Mouse (Mus musculus): ENCODE measurements at regions not wholly inside any gene's neighbourhood (a gene's known extent, or its start where the extent isn't known, plus 50 kb on each side); places are given as distances from the start of the nearest gene placed in this dataset.

GRCm38 (mm10) chr11:45456724-45457123 is 395.1 kb upstream of the Clint1 start:
- 76% methylated on average over 3 of the region's 3 CpGs for WGBS
- no peak for TF ChIP-seq POLR2A (IDR thresholded peaks at IDR 0.05; ENCODE audit: low read depth, low read length)
- no peak for TF ChIP-seq CTCF (IDR thresholded peaks at IDR 0.05; ENCODE audit: extremely low read depth, insufficient read depth, insufficient read length, insufficient replicate concordance)
- Histone ChIP-seq H3K27me3 (ENCODE audit: control insufficient read depth, insufficient read depth, low read length) (no peaks in the 10 kb centered on the region), H3K36me3 (ENCODE audit: control insufficient read depth, insufficient read depth, low read length) (no peaks in the 10 kb centered on the region), H3K4me1 (ENCODE audit: control insufficient read depth, insufficient read depth, insufficient read length) (peaks cover 7% of the 10 kb centered on the region; the same call in 1 of the 2 replicates), H3K4me3 (ENCODE audit: extremely low read depth, insufficient read depth, insufficient read length) (no peak overlapping the region), H3K27ac (ENCODE audit: insufficient read depth, low read length) (no peak overlapping the region)
- DNase-seq (ENCODE audit: low read depth in 1 of 2, low spot score in 2 of 2): no peak

DNA sequence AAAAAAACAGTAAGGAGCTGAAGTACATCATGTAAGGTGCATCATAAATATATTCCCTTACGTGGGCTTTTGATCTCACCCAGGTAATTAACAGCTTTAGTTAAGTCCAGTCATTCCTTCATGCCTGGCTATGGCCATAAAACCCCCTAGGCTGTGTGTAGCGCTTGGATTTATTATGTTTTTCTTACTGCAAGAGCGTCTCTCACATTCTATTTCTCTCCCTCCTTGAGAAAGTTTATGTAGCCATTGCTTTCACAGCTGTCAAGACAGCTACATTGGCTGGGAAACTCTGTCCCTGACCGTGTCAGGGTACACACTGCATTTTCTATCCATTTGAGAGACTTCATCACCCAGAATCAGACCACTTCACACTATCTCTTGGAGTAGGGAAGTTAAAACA is 394.3 kb upstream of the Clint1 start:
- H3K27me3 ChIP-seq (ENCODE audit: control insufficient read depth, insufficient read depth, low read length): no peaks in the 10 kb centered on the region

DNA sequence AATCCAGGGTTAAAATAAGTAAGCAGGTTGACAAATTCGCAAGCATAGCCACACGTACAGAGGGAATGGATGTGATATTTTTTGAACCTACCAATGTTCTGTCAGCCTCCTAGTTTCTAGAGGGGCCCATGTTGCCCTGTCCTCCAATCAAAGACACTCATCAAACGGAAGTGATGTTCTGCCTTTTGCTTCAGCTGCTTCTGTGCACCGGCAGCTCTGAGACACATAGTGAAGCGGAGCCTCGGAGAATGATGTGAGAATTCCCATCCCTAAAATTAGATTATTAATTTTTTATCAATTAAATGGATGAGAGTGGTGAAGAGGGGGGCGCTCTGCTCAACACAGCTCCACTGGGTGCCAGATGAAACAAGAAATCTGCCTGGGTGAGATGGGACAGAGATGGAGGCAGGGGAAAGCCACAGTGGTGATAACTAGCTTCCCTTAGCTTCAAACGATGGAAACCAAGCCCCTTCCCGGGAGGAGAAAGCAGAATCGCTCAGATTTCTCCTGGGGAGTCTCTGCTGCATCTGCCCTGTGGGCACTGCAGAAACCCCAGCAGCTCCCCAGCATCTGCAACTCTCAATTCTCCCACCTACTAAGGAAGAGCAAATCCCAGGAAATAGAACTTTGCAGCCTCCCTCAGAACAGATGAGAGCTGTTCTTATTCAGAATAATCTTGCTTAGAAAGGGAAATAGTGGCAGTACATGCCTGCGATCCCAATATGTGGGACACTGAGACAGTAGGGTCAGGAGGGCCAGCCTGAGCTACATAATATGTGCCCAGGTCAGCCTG is 391.7 kb upstream of the Clint1 start:
- no peak overlapping the region for H3K27ac ChIP-seq (ENCODE audit: insufficient read depth, low read length)
- 82% methylated on average over 11 of the region's 11 CpGs for WGBS
- no peaks in the 10 kb centered on the region for H3K36me3 ChIP-seq (ENCODE audit: control insufficient read depth, insufficient read depth, low read length)
- TF ChIP-seq POLR2A (IDR thresholded peaks at IDR 0.05; ENCODE audit: low read depth, low read length) (no peak), CTCF (IDR thresholded peaks at IDR 0.05; ENCODE audit: extremely low read depth, insufficient read depth, insufficient read length, insufficient replicate concordance) (no peak)
- H3K4me3 ChIP-seq (ENCODE audit: extremely low read depth, insufficient read depth, insufficient read length): no peak overlapping the region
- no peaks in the 10 kb centered on the region for H3K27me3 ChIP-seq (ENCODE audit: control insufficient read depth, insufficient read depth, low read length)
- DNase-seq (ENCODE audit: low read depth in 1 of 2, low spot score in 2 of 2): no peak
- H3K4me1 ChIP-seq (ENCODE audit: control insufficient read depth, insufficient read depth, insufficient read length): no peaks in the 10 kb centered on the region

More for the DNA sequence above, 394.3 kb upstream of the Clint1 start:
- TF ChIP-seq POLR2A (IDR thresholded peaks at IDR 0.05; ENCODE audit: low read depth, low read length): no peak
- no peak for TF ChIP-seq CTCF (IDR thresholded peaks at IDR 0.05; ENCODE audit: extremely low read depth, insufficient read depth, insufficient read length, insufficient replicate concordance)
- DNase-seq (ENCODE audit: low read depth in 1 of 2, low spot score in 2 of 2): no peak
- H3K27ac ChIP-seq (ENCODE audit: insufficient read depth, low read length): no peak overlapping the region
- 73% methylated on average over 4 of the region's 4 CpGs for WGBS
- H3K36me3 ChIP-seq (ENCODE audit: control insufficient read depth, insufficient read depth, low read length): no peaks in the 10 kb centered on the region
- peaks cover 7% of the 10 kb centered on the region; the same call in 1 of the 2 replicates for H3K4me1 ChIP-seq (ENCODE audit: control insufficient read depth, insufficient read depth, insufficient read length)
- H3K4me3 ChIP-seq (ENCODE audit: extremely low read depth, insufficient read depth, insufficient read length): no peak overlapping the region

GRCm38 (mm10) chr11:45464501-45464900 is 387.4 kb upstream of the Clint1 start:
- H3K4me3 ChIP-seq (ENCODE audit: extremely low read depth, insufficient read depth, insufficient read length): no peak overlapping the region
- TF ChIP-seq CTCF (IDR thresholded peaks at IDR 0.05; ENCODE audit: extremely low read depth, insufficient read depth, insufficient read length, insufficient replicate concordance) (no peak), POLR2A (IDR thresholded peaks at IDR 0.05; ENCODE audit: low read depth, low read length) (no peak)
- 88% methylated on average over 4 of the region's 4 CpGs for WGBS
- no peaks in the 10 kb centered on the region for H3K27me3 ChIP-seq (ENCODE audit: control insufficient read depth, insufficient read depth, low read length)
- no peak overlapping the region for H3K27ac ChIP-seq (ENCODE audit: insufficient read depth, low read length)
- H3K36me3 ChIP-seq (ENCODE audit: control insufficient read depth, insufficient read depth, low read length): no peaks in the 10 kb centered on the region
- DNase-seq (ENCODE audit: low read depth in 1 of 2, low spot score in 2 of 2): no peak
- H3K4me1 ChIP-seq (ENCODE audit: control insufficient read depth, insufficient read depth, insufficient read length): no peaks in the 10 kb centered on the region

GRCm38 (mm10) chr11:45466350-45466749 is 385.5 kb upstream of the Clint1 start:
- no peak overlapping the region for H3K27ac ChIP-seq (ENCODE audit: insufficient read depth, low read length)
- no peaks in the 10 kb centered on the region for H3K27me3 ChIP-seq (ENCODE audit: control insufficient read depth, insufficient read depth, low read length)
- 76% methylated on average over 3 of the region's 3 CpGs for WGBS
- no peak overlapping the region for H3K4me3 ChIP-seq (ENCODE audit: extremely low read depth, insufficient read depth, insufficient read length)
- no peaks in the 10 kb centered on the region for H3K4me1 ChIP-seq (ENCODE audit: control insufficient read depth, insufficient read depth, insufficient read length)
- no peak for TF ChIP-seq POLR2A (IDR thresholded peaks at IDR 0.05; ENCODE audit: low read depth, low read length)
- no peak for TF ChIP-seq CTCF (IDR thresholded peaks at IDR 0.05; ENCODE audit: extremely low read depth, insufficient read depth, insufficient read length, insufficient replicate concordance)
- no peaks in the 10 kb centered on the region for H3K36me3 ChIP-seq (ENCODE audit: control insufficient read depth, insufficient read depth, low read length)
- DNase-seq (ENCODE audit: low read depth in 1 of 2, low spot score in 2 of 2): no peak

DNA sequence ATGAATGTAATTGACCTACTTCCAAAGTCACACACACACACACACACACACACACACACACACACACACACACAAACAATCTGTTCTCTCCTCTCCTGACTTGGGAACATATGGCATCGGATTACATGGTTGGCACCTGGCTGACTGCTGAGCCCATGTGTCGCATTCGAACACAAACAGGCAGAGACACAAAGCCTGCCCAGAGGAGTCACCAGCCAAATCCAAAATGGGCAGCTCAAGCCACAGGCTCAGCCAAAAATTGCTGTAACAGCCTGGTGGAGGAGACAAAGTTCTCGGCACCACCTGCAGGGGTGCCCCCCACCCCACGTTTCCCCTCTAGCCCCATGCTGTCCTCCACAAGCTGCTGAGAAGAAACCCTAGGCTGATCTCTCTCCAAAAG is 379.7 kb upstream of the Clint1 start:
- no peak overlapping the region for H3K27ac ChIP-seq (ENCODE audit: insufficient read depth, low read length)
- no peak overlapping the region for H3K4me3 ChIP-seq (ENCODE audit: extremely low read depth, insufficient read depth, insufficient read length)
- WGBS: 71% methylated on average over 5 of the region's 5 CpGs
- no peak for DNase-seq (ENCODE audit: low read depth in 1 of 2, low spot score in 2 of 2)
- H3K36me3 ChIP-seq (ENCODE audit: control insufficient read depth, insufficient read depth, low read length): no peaks in the 10 kb centered on the region
- no peaks in the 10 kb centered on the region for H3K4me1 ChIP-seq (ENCODE audit: control insufficient read depth, insufficient read depth, insufficient read length)
- no peaks in the 10 kb centered on the region for H3K27me3 ChIP-seq (ENCODE audit: control insufficient read depth, insufficient read depth, low read length)
- TF ChIP-seq POLR2A (IDR thresholded peaks at IDR 0.05; ENCODE audit: low read depth, low read length) (no peak), CTCF (IDR thresholded peaks at IDR 0.05; ENCODE audit: extremely low read depth, insufficient read depth, insufficient read length, insufficient replicate concordance) (no peak)

- H3K27me3 ChIP-seq (ENCODE audit: control insufficient read depth, insufficient read depth, low read length): no peaks in the 10 kb centered on the region
- H3K4me1 ChIP-seq (ENCODE audit: control insufficient read depth, insufficient read depth, insufficient read length): no peaks in the 10 kb centered on the region
- no peak overlapping the region for H3K27ac ChIP-seq (ENCODE audit: insufficient read depth, low read length)
- WGBS: 77% methylated on average over 4 of the region's 4 CpGs
- no peak for TF ChIP-seq CTCF (IDR thresholded peaks at IDR 0.05; ENCODE audit: extremely low read depth, insufficient read depth, insufficient read length, insufficient replicate concordance)
- TF ChIP-seq POLR2A (IDR thresholded peaks at IDR 0.05; ENCODE audit: low read depth, low read length): no peak
- no peak overlapping the region for H3K4me3 ChIP-seq (ENCODE audit: extremely low read depth, insufficient read depth, insufficient read length)
- DNase-seq (ENCODE audit: low read depth in 1 of 2, low spot score in 2 of 2): no peak
- H3K36me3 ChIP-seq (ENCODE audit: control insufficient read depth, insufficient read depth, low read length): no peaks in the 10 kb centered on the region
Measured at GRCm38 (mm10) chr11:45476917-45477316, 374.9 kb upstream of the Clint1 start.

Measured in spleen, adult 2 months (tissue).